Mouse (Mus musculus) lung, adult 18-20 months (tissue): ENCODE data around the gene Gm17027.
"Not testable (repeated sequence)": the region's sequence is repeated elsewhere in the genome, so short reads cannot be mapped to it uniquely, and the experiment has no call there.

Experiments used
- DNase-seq, 2 experiments: peaks; one replicate each; pipeline ENCODE4 v3.0.0; 2022; ENCODE audit warnings: mixed read lengths in 2 of 2

Gene Gm17027

DNA sequence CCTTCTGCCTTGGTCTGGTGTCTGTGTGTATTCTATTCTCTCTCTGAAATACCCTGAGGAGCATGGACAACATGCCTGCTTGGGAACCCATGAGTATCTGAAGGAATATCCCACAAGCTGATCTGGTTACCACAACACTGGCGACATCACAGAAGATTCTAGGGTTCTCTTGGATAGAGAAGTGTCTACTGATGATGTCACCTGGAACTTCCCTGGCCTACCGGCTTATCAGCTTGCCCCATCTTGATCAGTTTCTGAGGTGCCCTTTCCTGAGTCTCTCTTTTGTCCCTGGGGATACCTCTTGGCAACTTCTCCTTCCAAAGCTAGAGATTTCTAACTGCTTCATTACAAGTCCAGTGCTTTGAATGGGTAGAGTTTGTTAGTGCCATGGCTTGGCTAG, at the start of gene Gm17027:
Gene Gm17027, minus strand, starts transcription at position 101 of the 400 bp plus-strand sequence.
- not testable (repeated sequence) for DNase-seq

DNA sequence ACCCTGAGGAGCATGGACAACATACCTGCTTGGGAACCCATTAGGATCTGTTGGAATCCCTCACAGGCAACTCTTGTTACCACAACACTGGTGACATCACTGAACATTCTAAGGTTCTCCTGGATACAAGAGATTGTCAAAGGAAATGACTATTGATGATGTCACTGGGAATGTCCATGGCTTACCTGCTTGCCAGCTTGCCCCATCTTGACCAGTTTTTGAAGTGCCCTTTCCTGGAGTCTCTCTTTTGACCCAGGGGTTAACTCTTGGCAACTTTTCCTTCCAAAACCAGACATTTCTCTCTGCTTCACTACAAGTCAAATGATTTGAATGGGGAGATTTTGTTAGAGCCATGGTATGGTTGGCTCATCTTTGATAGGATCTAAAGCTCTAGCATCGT, 28.3 kb upstream of the Gm17027 start, which contains the start of gene Gm3573:
Gene Gm3573, minus strand, starts transcription at position 101 of the 400 bp plus-strand sequence.
- not testable (repeated sequence) for DNase-seq

- DNase-seq = peak; percentile 2 to 5
Measured at GRCm38 (mm10) chr14:42183936-42184335, 21.5 kb upstream of the Gm17027 start.

DNA sequence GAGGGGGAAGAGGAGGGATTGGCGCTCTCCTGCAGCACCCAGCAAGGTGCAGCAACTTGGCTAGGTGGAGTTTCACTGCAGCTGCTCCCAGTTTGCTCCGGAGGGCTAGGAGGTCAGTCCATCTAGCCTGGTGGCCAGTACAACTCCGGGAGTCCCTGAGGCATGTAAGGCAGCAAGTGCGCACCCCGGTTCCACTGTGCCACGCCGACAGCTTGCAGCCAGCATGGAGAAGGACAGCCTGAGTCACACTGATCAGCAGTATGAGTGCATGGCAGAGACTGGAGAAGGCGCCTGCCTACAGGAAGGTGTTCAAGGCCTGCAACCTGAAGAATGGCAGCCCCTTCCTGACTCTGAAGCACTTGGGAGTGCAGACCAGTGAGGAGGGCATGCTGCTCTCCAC, 27.9 kb downstream of the Gm17027 start:
- not testable (repeated sequence) for DNase-seq

DNA sequence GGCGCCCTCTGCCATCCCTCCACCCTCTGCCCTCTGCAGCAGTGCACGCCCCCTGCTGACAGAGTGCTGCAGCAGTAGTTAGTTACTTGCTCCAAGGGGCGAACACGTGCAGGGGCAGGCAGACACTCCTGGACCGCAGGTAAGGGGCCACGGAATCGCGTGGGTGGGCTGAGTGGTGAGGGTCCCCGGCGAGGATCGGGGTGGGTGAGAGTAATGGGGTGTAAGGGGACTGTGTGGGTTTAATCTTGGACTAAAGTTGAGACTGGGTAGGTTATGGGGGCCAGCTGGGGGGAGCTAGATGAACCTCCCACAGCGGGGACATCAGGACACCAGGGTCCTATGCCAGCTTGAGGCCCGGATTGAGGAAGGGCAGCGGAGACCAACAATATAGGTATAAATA, 28.6 kb downstream of the Gm17027 start:
- not testable (repeated sequence) for DNase-seq

- DNase-seq = not testable (repeated sequence)
Measured at GRCm38 (mm10) chr14:42117269-42117668, 45.2 kb downstream of the Gm17027 start, which contains the start of gene Gm7951. Gene Gm7951, minus strand, starts transcription at chr14:42117369.
